In the genomic region with DNA sequence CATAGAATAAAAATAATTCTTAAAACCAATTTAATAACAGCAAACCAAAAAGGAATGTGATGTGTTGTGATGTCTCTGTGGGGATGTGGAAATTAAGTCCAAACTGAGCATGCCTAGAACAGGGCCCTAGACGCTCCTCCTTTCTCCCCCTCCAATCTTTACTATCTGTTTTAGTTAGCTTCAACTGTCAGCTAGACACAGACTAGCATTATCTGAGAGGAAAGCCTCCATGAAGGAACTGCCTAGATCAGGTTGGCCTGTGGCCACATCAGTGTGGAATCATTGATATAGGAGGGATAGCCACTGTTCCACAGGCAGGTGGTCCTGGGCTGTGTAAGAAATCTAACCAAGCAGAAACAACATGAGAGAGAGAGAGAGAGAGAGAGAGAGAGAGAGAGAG, we compare ENCODE assay signal across 1 mouse cellular context.
TF ChIP-seq lines count a peak whose summit lies in the region.

No protein-coding gene starts in this region.

TF ChIP-seq in MEL, 35 proteins besides CTCF, POLR2A, EP300 and RAD21:
- TF ChIP-seq GATA1 (IDR thresholded peaks at IDR 0.05; ENCODE audit: low read depth, low read length) (0 out of 2 replicates have a peak, but pooled peaks have one; percentile 7), CHD1 (IDR thresholded peaks at IDR 0.05; ENCODE audit: low read depth, low read length) (no peak), ZKSCAN1 (IDR thresholded peaks at IDR 0.05; ENCODE audit: low read depth, low read length) (no peak), MAFK (IDR thresholded peaks at IDR 0.05; ENCODE audit: borderline replicate concordance, low read depth, low read length) (no peak), ELF1 (IDR thresholded peaks at IDR 0.05; ENCODE audit: low read depth, low read length) (no peak), NRF1 (IDR thresholded peaks at IDR 0.05; ENCODE audit: insufficient read depth, low read depth, low read length, poor library complexity, severe bottlenecking) (no peak)
